Mouse (Mus musculus): ENCODE measurements around the gene Pdcd2l. TPM values are rescaled to one million over a fixed set of nuclear protein-coding genes. Genes with fewer than 3 reads are reported as not detected.

Gene Pdcd2l
- total and polyA plus RNA-seq, 2 experiments from 2014 or later, result 35.0 to 64.4 TPM

GRCm38 (mm10) chr7:34168470-34169251, 27.8 kb downstream of the Pdcd2l start:
- no peaks in the 10 kb centered on the region for H3K4me1 ChIP-seq (ENCODE audit: insufficient read depth, low read length)
- 9% methylated on average over 30 of the region's 30 CpGs for WGBS
- peak overlapping the region; percentile 88 for H3K4me3 ChIP-seq (ENCODE audit: low read depth, low read length)
- ATAC-seq (ENCODE audit: low FRiP score) (peak; percentile 95), DNase-seq (ENCODE audit: low spot score) (peak; percentile 91)
- H3K27me3 ChIP-seq (ENCODE audit: insufficient read depth, low read length), result no peaks in the 10 kb centered on the region
- no peak for TF ChIP-seq CTCF (IDR thresholded peaks at IDR 0.05)
- H3K4me2 ChIP-seq (ENCODE audit: low read depth, low read length, poor library complexity, severe bottlenecking), result peak overlapping the region; percentile 65
- H3K9ac ChIP-seq (replicated peaks; ENCODE audit: low read length, poor library complexity, severe bottlenecking), result peak overlapping the region; percentile 90
- H3K9me3 ChIP-seq (ENCODE audit: low read length), result no peaks in the 10 kb centered on the region
- peaks cover 3% of the 10 kb centered on the region; the same call in 1 of the 2 replicates for H3K36me3 ChIP-seq (ENCODE audit: insufficient read depth, low read length)
- H3K27ac ChIP-seq (ENCODE audit: low read depth, low read length), result peak overlapping the region; percentile 84

GRCm38 (mm10) chr7:34167766-34168469, 28.5 kb downstream of the Pdcd2l start:
- no peaks in the 10 kb centered on the region for H3K27me3 ChIP-seq (ENCODE audit: insufficient read depth, low read length)
- H3K27ac ChIP-seq (ENCODE audit: low read depth, low read length), result peak overlapping the region; percentile 84
- H3K4me1 ChIP-seq (ENCODE audit: insufficient read depth, low read length), result no peaks in the 10 kb centered on the region
- H3K36me3 ChIP-seq (ENCODE audit: insufficient read depth, low read length), result peaks cover 9% of the 10 kb centered on the region; the same call in 1 of the 2 replicates
- DNase-seq (ENCODE audit: low spot score) (no peak), ATAC-seq (ENCODE audit: low FRiP score) (peak; percentile 29)
- peak overlapping the region; percentile 90 for H3K9ac ChIP-seq (replicated peaks; ENCODE audit: low read length, poor library complexity, severe bottlenecking)
- no peaks in the 10 kb centered on the region for H3K9me3 ChIP-seq (ENCODE audit: low read length)
- H3K4me2 ChIP-seq (ENCODE audit: low read depth, low read length, poor library complexity, severe bottlenecking), result peak overlapping the region; percentile 65
- peak overlapping the region; percentile 88 for H3K4me3 ChIP-seq (ENCODE audit: low read depth, low read length)
- TF ChIP-seq CTCF (IDR thresholded peaks at IDR 0.05), result no peak
- under 1% methylated on average over 51 of the region's 54 CpGs for WGBS

- Histone ChIP-seq H3K36me3 (ENCODE audit: insufficient read depth, low read length) (peaks cover 18% of the 10 kb centered on the region), H3K4me2 (ENCODE audit: low read depth, low read length, poor library complexity, severe bottlenecking) (no peak overlapping the region), H3K4me1 (ENCODE audit: insufficient read depth, low read length) (no peaks in the 10 kb centered on the region), H3K9me3 (ENCODE audit: low read length) (no peaks in the 10 kb centered on the region), H3K9ac (replicated peaks; ENCODE audit: low read length, poor library complexity, severe bottlenecking) (no peak overlapping the region), H3K4me3 (ENCODE audit: low read depth, low read length) (no peak overlapping the region), H3K27ac (ENCODE audit: low read depth, low read length) (no peak overlapping the region), H3K27me3 (ENCODE audit: insufficient read depth, low read length) (no peaks in the 10 kb centered on the region)
- peak; percentile 46 for TF ChIP-seq CTCF (IDR thresholded peaks at IDR 0.05)
- no peak for ATAC-seq (ENCODE audit: low FRiP score)
- no peak for DNase-seq (ENCODE audit: low spot score)
- 50% methylated on average over 4 of the region's 4 CpGs for WGBS
Observed at GRCm38 (mm10) chr7:34166850-34167249, 29.6 kb downstream of the Pdcd2l start.

- Histone ChIP-seq H3K4me3 (ENCODE audit: low read depth, low read length) (no peak overlapping the region), H3K27me3 (ENCODE audit: insufficient read depth, low read length) (no peaks in the 10 kb centered on the region), H3K27ac (ENCODE audit: low read depth, low read length) (no peak overlapping the region), H3K4me2 (ENCODE audit: low read depth, low read length, poor library complexity, severe bottlenecking) (no peak overlapping the region), H3K36me3 (ENCODE audit: insufficient read depth, low read length) (peaks cover 26% of the 10 kb centered on the region), H3K9ac (replicated peaks; ENCODE audit: low read length, poor library complexity, severe bottlenecking) (no peak overlapping the region), H3K9me3 (ENCODE audit: low read length) (no peaks in the 10 kb centered on the region), H3K4me1 (ENCODE audit: insufficient read depth, low read length) (no peaks in the 10 kb centered on the region)
- 0 out of 2 replicates have a peak, but pooled peaks have one; percentile 5 for TF ChIP-seq CTCF (IDR thresholded peaks at IDR 0.05)
- no peak for ATAC-seq (ENCODE audit: low FRiP score)
- WGBS, result 88% methylated on average over 3 of the region's 3 CpGs
- no peak for DNase-seq (ENCODE audit: low spot score)
Observed at GRCm38 (mm10) chr7:34165999-34166398, 30.5 kb downstream of the Pdcd2l start.

GRCm38 (mm10) chr7:34164671-34165070, 31.8 kb downstream of the Pdcd2l start:
- Histone ChIP-seq H3K4me1 (ENCODE audit: insufficient read depth, low read length) (no peaks in the 10 kb centered on the region), H3K4me3 (ENCODE audit: low read depth, low read length) (no peak overlapping the region), H3K9me3 (ENCODE audit: low read length) (no peaks in the 10 kb centered on the region), H3K36me3 (ENCODE audit: insufficient read depth, low read length) (peaks cover 36% of the 10 kb centered on the region), H3K4me2 (ENCODE audit: low read depth, low read length, poor library complexity, severe bottlenecking) (no peak overlapping the region), H3K27ac (ENCODE audit: low read depth, low read length) (no peak overlapping the region), H3K27me3 (ENCODE audit: insufficient read depth, low read length) (no peaks in the 10 kb centered on the region), H3K9ac (replicated peaks; ENCODE audit: low read length, poor library complexity, severe bottlenecking) (no peak overlapping the region)
- DNase-seq (ENCODE audit: low spot score), result no peak
- 91% methylated on average over 7 of the region's 7 CpGs for WGBS
- no peak for ATAC-seq (ENCODE audit: low FRiP score)
- no peak for TF ChIP-seq CTCF (IDR thresholded peaks at IDR 0.05)

- Histone ChIP-seq H3K9me3 (ENCODE audit: low read length) (no peaks in the 10 kb centered on the region), H3K4me3 (ENCODE audit: low read depth, low read length) (no peak overlapping the region), H3K4me1 (ENCODE audit: insufficient read depth, low read length) (no peaks in the 10 kb centered on the region), H3K27me3 (ENCODE audit: insufficient read depth, low read length) (no peaks in the 10 kb centered on the region), H3K9ac (replicated peaks; ENCODE audit: low read length, poor library complexity, severe bottlenecking) (no peak overlapping the region), H3K4me2 (ENCODE audit: low read depth, low read length, poor library complexity, severe bottlenecking) (no peak overlapping the region), H3K36me3 (ENCODE audit: insufficient read depth, low read length) (peaks cover 73% of the 10 kb centered on the region), H3K27ac (ENCODE audit: low read depth, low read length) (no peak overlapping the region)
- ATAC-seq (ENCODE audit: low FRiP score), result no peak
- WGBS, result 94% methylated on average over 3 of the region's 3 CpGs
- TF ChIP-seq CTCF (IDR thresholded peaks at IDR 0.05), result no peak
- DNase-seq (ENCODE audit: low spot score), result no peak
Observed at GRCm38 (mm10) chr7:34159167-34159566, 37.3 kb downstream of the Pdcd2l start.

All from midbrain, postnatal 0 days (tissue).